Comparison of ENCODE assay signal across 8 mouse cellular contexts in genomic region chr17:88652702-88653374, GRCm38 (mm10). TPM values are rescaled to one million over a fixed set of nuclear protein-coding genes. Genes with fewer than 3 reads are reported as not detected.
DNase-seq lines count a peak whose midpoint lies in the region; ATAC-seq and TF ChIP-seq lines count a peak whose summit lies in the region.

No protein-coding gene starts in this region.

- H3K36me3 ChIP-seq in G1E (replicated peaks): no peaks in the 10 kb centered on the region
- no peaks in the 10 kb centered on the region for H3K36me3 ChIP-seq in forebrain, postnatal 0 days (ENCODE audit: insufficient read depth)
- H3K36me3 ChIP-seq in hindbrain, embryonic 15.5 days: no peaks in the 10 kb centered on the region

- H3K4me1 ChIP-seq in G1E (ENCODE audit: insufficient read depth, low read depth, low read length): no peaks in the 10 kb centered on the region
- H3K4me1 ChIP-seq in forebrain, postnatal 0 days (ENCODE audit: insufficient read depth): no peaks in the 10 kb centered on the region
- H3K4me1 ChIP-seq in hindbrain, embryonic 15.5 days (replicated peaks): peaks cover 12% of the 10 kb centered on the region

- TF ChIP-seq CTCF in G1E (IDR thresholded peaks at IDR 0.05; ENCODE audit: low read depth, low read length): peak; percentile 39
- TF ChIP-seq CTCF in forebrain, postnatal 0 days (IDR thresholded peaks at IDR 0.05; ENCODE audit: low read depth): peak; percentile 96

- H3K27ac ChIP-seq in forebrain, postnatal 0 days (ENCODE audit: low read depth, low read length): peak overlapping the region; percentile 36; the same call in 1 of the 2 replicates
- no peak overlapping the region for H3K27ac ChIP-seq in hindbrain, embryonic 15.5 days (replicated peaks)

- peak; percentile 20 for DNase-seq in G1E (ENCODE audit: low spot score)
- DNase-seq in forebrain, postnatal 0 days: peak; percentile 93
- peak; percentile 85 to 90 for DNase-seq in layer of hippocampus, postnatal 36 days
- DNase-seq in lung, postnatal 36 days: peak; percentile 82
- peak; percentile 89 for DNase-seq in right cerebral cortex, adult 18-20 months
- peak; percentile 72 for DNase-seq in urinary bladder, postnatal 25 days (ENCODE audit: low spot score)

- 14% methylated on average over 21 of the region's 21 CpGs for WGBS in forebrain, postnatal 0 days
- 17% methylated on average over 21 of the region's 21 CpGs for WGBS in hindbrain, embryonic 15.5 days

- H3K27me3 ChIP-seq in G1E (ENCODE audit: insufficient read depth, low read length): no peaks in the 10 kb centered on the region
- H3K27me3 ChIP-seq in forebrain, postnatal 0 days (ENCODE audit: insufficient read depth, low read length): no peaks in the 10 kb centered on the region
- no peaks in the 10 kb centered on the region for H3K27me3 ChIP-seq in hindbrain, embryonic 15.5 days

- H3K4me2 ChIP-seq in forebrain, postnatal 0 days (ENCODE audit: low read depth): peak overlapping the region; percentile 45
- H3K4me2 ChIP-seq in hindbrain, embryonic 15.5 days: peak overlapping the region; percentile 47

- no peak overlapping the region for H3K4me3 ChIP-seq in G1E (ENCODE audit: low read depth, low read length)
- peak overlapping the region; percentile 11; the same call in 1 of the 2 replicates for H3K4me3 ChIP-seq in forebrain, postnatal 0 days (ENCODE audit: low read depth, low read length)
- 0 out of 2 replicates have a peak overlapping the region, but pooled peaks have one; percentile 7 for H3K4me3 ChIP-seq in hindbrain, embryonic 15.5 days

- H3K9me3 ChIP-seq in G1E (replicated peaks): no peaks in the 10 kb centered on the region
- H3K9me3 ChIP-seq in forebrain, postnatal 0 days (ENCODE audit: low read length): no peaks in the 10 kb centered on the region
- H3K9me3 ChIP-seq in hindbrain, embryonic 15.5 days: no peaks in the 10 kb centered on the region

- peak; percentile 40 for ATAC-seq in G1E (ENCODE audit: extremely low read depth, insufficient number of reproducible peaks, low FRiP score, poor library complexity, severe bottlenecking)
- peak; percentile 83 for ATAC-seq in cerebellum, adult (ENCODE audit: insufficient number of reproducible peaks, low FRiP score, low TSS enrichment)
- ATAC-seq in forebrain, postnatal 0 days: peak; percentile 91
- peak; percentile 88 for ATAC-seq in hindbrain, embryonic 15.5 days (ENCODE audit: low FRiP score, low read depth)

- peak overlapping the region; percentile 38; the same call in 1 of the 2 replicates for H3K9ac ChIP-seq in forebrain, postnatal 0 days
- no peak overlapping the region for H3K9ac ChIP-seq in hindbrain, embryonic 15.5 days

RNA-seq across cellular contexts. Expression of gene Gtf2a1l, which starts 15.6 kb away (rescaled TPM):
- not detected in 2 replicates for total RNA-seq in G1E (2014; fragmentation: Nextera tagmentation)
- total RNA-seq in G1E (2017): not detected in 2 replicates
- polyA plus RNA-seq in G1E (2012): not detected in 2 replicates
- 0.24 and 0.69 TPM in 2 replicates for total RNA-seq in forebrain, postnatal 0 days (2014; rRNA removed)
- polyA plus RNA-seq in forebrain, postnatal 0 days (2015; fragmentation: Nextera tagmentation; extraction: Ambion mirVana): 0.44 and 0.52 TPM in 2 replicates
- polyA plus RNA-seq in hindbrain, embryonic 15.5 days (2015; fragmentation: Nextera tagmentation; extraction: Ambion mirVana): 0.49 TPM in 1 of 2 replicates, not detected in the other
- total RNA-seq in layer of hippocampus, postnatal 36 days (2021): not detected

RNA-seq across cellular contexts. Expression of gene Ston1, which starts 55.4 kb away (rescaled TPM):
- total RNA-seq in G1E (2014; fragmentation: Nextera tagmentation) (0.39 and 1.1 TPM in 2 replicates), G1E (2017) (0.06 and 0.49 TPM in 2 replicates)
- 0.09 and 0.14 TPM in 2 replicates for polyA plus RNA-seq in G1E (2012)
- total RNA-seq in forebrain, postnatal 0 days (2014; rRNA removed): 1.4 and 2.2 TPM in 2 replicates
- 0.52 and 1.5 TPM in 2 replicates for polyA plus RNA-seq in forebrain, postnatal 0 days (2015; fragmentation: Nextera tagmentation; extraction: Ambion mirVana)
- 1.7 and 2.0 TPM in 2 replicates for polyA plus RNA-seq in hindbrain, embryonic 15.5 days (2015; fragmentation: Nextera tagmentation; extraction: Ambion mirVana)
- 10 to 100 TPM in 1 of 2 experiments, 1 to 10 TPM in 1; 8.8 to 11.0 TPM for total RNA-seq in layer of hippocampus, postnatal 36 days (2021)

Comparison
In these comparisons a context has a peak if more than half of its experiments do, and no peak if none do; other contexts are left out.
1. ATAC-seq: peak in every context shown above with its lines; median percentile 91 in forebrain, postnatal 0 days; 88 in hindbrain, embryonic 15.5 days; 83 in cerebellum, adult; 40 in G1E.
2. DNase-seq: peak in every context shown above with its lines; median percentile 93 in forebrain, postnatal 0 days; 89 in right cerebral cortex, adult 18-20 months; 88 in layer of hippocampus, postnatal 36 days; 82 in lung, postnatal 36 days; 72 in urinary bladder, postnatal 25 days; 20 in G1E.